In genomic region chr8:3537666-3538065, GRCm38 (mm10) we compare ENCODE assay signal across 24 mouse cellular contexts. TPM values are rescaled to one million over a fixed set of nuclear protein-coding genes. Genes with fewer than 3 reads are reported as not detected.
"Had no signal": no experiment of that assay in that cellular context is flagged by ENCODE, and none has a peak within 500 bp of the region (broad histone marks: within the 10 kb centered on the region; RNA-seq: fewer than 3 reads in every experiment).

No protein-coding gene starts in this region.

- H3K4me2 ChIP-seq: liver, embryonic 13.5 days; midbrain, embryonic 12.5 days; neural tube, embryonic 13.5 days; stomach, embryonic 15.5 days had no signal

- H3K4me3 ChIP-seq: liver, embryonic 13.5 days; midbrain, embryonic 12.5 days; myocyte; neural tube, embryonic 13.5 days; stomach, embryonic 15.5 days had no signal

- H3K9ac ChIP-seq: liver, embryonic 13.5 days; midbrain, embryonic 12.5 days; neural tube, embryonic 13.5 days; stomach, embryonic 15.5 days had no signal

- ATAC-seq: midbrain, embryonic 16.5 days had no signal

- DNase-seq: kidney, adult 11 months; kidney, adult 9 months; kidney, postnatal 10 days; kidney, postnatal 4 days; left cerebral cortex, postnatal 4 days; liver, embryonic 13.5 days; lung, adult 2 months; lung, postnatal 14 days; lung, postnatal 4 days; thymus, adult 2 months; thymus, postnatal 14 days; thymus, postnatal 4 days had no signal

- H3K27ac ChIP-seq: liver, embryonic 13.5 days; midbrain, embryonic 12.5 days; neural tube, embryonic 13.5 days; stomach, embryonic 15.5 days had no signal

- H3K27me3 ChIP-seq: liver, embryonic 13.5 days; midbrain, embryonic 12.5 days; neural tube, embryonic 13.5 days; stomach, embryonic 15.5 days had no signal

- H3K9me3 ChIP-seq: liver, embryonic 13.5 days; midbrain, embryonic 12.5 days; neural tube, embryonic 13.5 days; stomach, embryonic 15.5 days had no signal

- H3K4me1 ChIP-seq: midbrain, embryonic 12.5 days; neural tube, embryonic 13.5 days; stomach, embryonic 15.5 days had no signal

RNA-seq across cellular contexts. Expression of gene C330021F23Rik, which starts 30.1 kb away (rescaled TPM):
- total RNA-seq: layer of hippocampus, adult 18-20 months; layer of hippocampus, postnatal 14 days; left cerebral cortex, adult 8-10 months; left cerebral cortex, postnatal 14 days; left cerebral cortex, postnatal 4 days; neutrophil, adult 5-6 weeks had no signal
- polyA plus RNA-seq: spleen, adult 2 months; thymus, adult 2 months had no signal

RNA-seq across cellular contexts. Expression of gene Camsap3, which starts 49.4 kb away (rescaled TPM):
- total RNA-seq: monocyte, adult 5-6 weeks; neutrophil, adult 5-6 weeks had no signal
